Mouse (Mus musculus): ENCODE data around the gene Phrf1. TPM values are rescaled to one million over a fixed set of nuclear protein-coding genes. Genes with fewer than 3 reads are reported as not detected.

Gene Phrf1
- 10 to 100 TPM; 70.5 to 77.2 TPM for total RNA-seq (2021)
- long read RNA-seq, experiment 1, full-length matches to known transcripts: 27 of 63 reads
- long read RNA-seq, experiment 1, partial matches to known transcripts: 10 of 63 reads
- long read RNA-seq, experiment 1, other reads (novel, unspliced or antisense): 26 of 63 reads
- long read RNA-seq, experiment 2, full-length matches to known transcripts: 30 of 78 reads
- long read RNA-seq, experiment 2, partial matches to known transcripts: 7 of 78 reads
- long read RNA-seq, experiment 2, other reads (novel, unspliced or antisense): 41 of 78 reads

- peak; percentile 100 for TF ChIP-seq CTCF (IDR thresholded peaks at IDR 0.05)
- intact Hi-C loops (cut with DNase I): loop anchor here (2.0 kb wide), 1 partner anchor 134 kb away; no protein-coding TSS in a partner anchor
- H3K27ac ChIP-seq: peak within 1 kb of the TSS; percentile 100
- peak; percentile 88 to 96 for DNase-seq (ENCODE audit: extremely low spot score in 1 of 2, low spot score in 2 of 2)
- peak within 1 kb of the TSS; percentile 100 for H3K4me3 ChIP-seq
These were observed at the start of gene Phrf1 for GRCm38 (mm10) chr7:141228279-141229067. Gene Phrf1 (plus strand): TSS chr7:141228784.

GRCm38 (mm10) chr7:141188194-141188593 lies 40.4 kb upstream of the Phrf1 start:
- no peak for TF ChIP-seq CTCF (IDR thresholded peaks at IDR 0.05)
- no peak for DNase-seq (ENCODE audit: extremely low spot score in 1 of 2, low spot score in 2 of 2)
- Histone ChIP-seq H3K4me3 (no peak overlapping the region), H3K27ac (no peak overlapping the region)
- intact Hi-C loops (cut with DNase I): no loop called here

GRCm38 (mm10) chr7:141188733-141189132 lies 39.9 kb upstream of the Phrf1 start:
- no peak for DNase-seq (ENCODE audit: extremely low spot score in 1 of 2, low spot score in 2 of 2)
- TF ChIP-seq CTCF (IDR thresholded peaks at IDR 0.05): no peak
- intact Hi-C loops (cut with DNase I): no loop called here
- Histone ChIP-seq H3K4me3 (no peak overlapping the region), H3K27ac (no peak overlapping the region)

- Histone ChIP-seq H3K27ac (no peak overlapping the region), H3K4me3 (no peak overlapping the region)
- intact Hi-C loops (cut with DNase I): no loop called here
- no peak for TF ChIP-seq CTCF (IDR thresholded peaks at IDR 0.05)
- DNase-seq (ENCODE audit: extremely low spot score in 1 of 2, low spot score in 2 of 2): no peak
These were observed 38.4 kb upstream of the Phrf1 start for GRCm38 (mm10) chr7:141190220-141190619.

GRCm38 (mm10) chr7:141191036-141191435 lies 37.5 kb upstream of the Phrf1 start:
- Histone ChIP-seq H3K4me3 (no peak overlapping the region), H3K27ac (no peak overlapping the region)
- intact Hi-C loops (cut with DNase I): no loop called here
- DNase-seq (ENCODE audit: extremely low spot score in 1 of 2, low spot score in 2 of 2): no peak
- no peak for TF ChIP-seq CTCF (IDR thresholded peaks at IDR 0.05)

- intact Hi-C loops (cut with DNase I): no loop called here
- H3K4me3 ChIP-seq: no peak overlapping the region; the same call in 1 of the 2 replicates
- no peak for DNase-seq (ENCODE audit: extremely low spot score in 1 of 2, low spot score in 2 of 2)
These were observed 36.5 kb upstream of the Phrf1 start for GRCm38 (mm10) chr7:141191796-141192685.

GRCm38 (mm10) chr7:141192776-141193347 lies 35.7 kb upstream of the Phrf1 start:
- intact Hi-C loops (cut with DNase I): no loop called here
- no peak for TF ChIP-seq CTCF (IDR thresholded peaks at IDR 0.05)
- no peak for DNase-seq (ENCODE audit: extremely low spot score in 1 of 2, low spot score in 2 of 2)
- Histone ChIP-seq H3K27ac (peak overlapping the region; percentile 89), H3K4me3 (peak overlapping the region; percentile 87)

More at GRCm38 (mm10) chr7:141191796-141192685, 36.5 kb upstream of the Phrf1 start:
- no peak for TF ChIP-seq CTCF (IDR thresholded peaks at IDR 0.05)
- no peak overlapping the region for H3K27ac ChIP-seq

GRCm38 (mm10) chr7:141193348-141193856 lies 35.2 kb upstream of the Phrf1 start:
- H3K4me3 ChIP-seq: peak overlapping the region; percentile 87
- peak overlapping the region; percentile 89 for H3K27ac ChIP-seq
- TF ChIP-seq CTCF (IDR thresholded peaks at IDR 0.05): no peak
- intact Hi-C loops (cut with DNase I): no loop called here
- no peak for DNase-seq (ENCODE audit: extremely low spot score in 1 of 2, low spot score in 2 of 2)

GRCm38 (mm10) chr7:141193948-141194347 lies 34.6 kb upstream of the Phrf1 start, which contains the start of the genes Hras and Lrrc56:
Gene Hras (minus strand): TSS chr7:141194005.
Gene Lrrc56 (plus strand): TSS chr7:141194157.
- intact Hi-C loops (cut with DNase I): loop anchor here (2.0 kb wide), 1 partner anchor 27 kb away; no protein-coding TSS in a partner anchor
- H3K27ac ChIP-seq: peak within 1 kb of the TSS; percentile 89
- H3K4me3 ChIP-seq: peak within 1 kb of the TSS; percentile 87
- DNase-seq (ENCODE audit: extremely low spot score in 1 of 2, low spot score in 2 of 2): peak; percentile 98 to 99
- no peak for TF ChIP-seq CTCF (IDR thresholded peaks at IDR 0.05)

- peak overlapping the region; percentile 80 for H3K27ac ChIP-seq
- no peak for DNase-seq (ENCODE audit: extremely low spot score in 1 of 2, low spot score in 2 of 2)
- intact Hi-C loops (cut with DNase I): loop anchor here (2.0 kb wide), 1 partner anchor 26 kb away; no protein-coding TSS in a partner anchor
- no peak for TF ChIP-seq CTCF (IDR thresholded peaks at IDR 0.05)
- peak overlapping the region; percentile 82 for H3K4me3 ChIP-seq
These were observed 34.2 kb upstream of the Phrf1 start for GRCm38 (mm10) chr7:141194409-141194808.

GRCm38 (mm10) chr7:141194830-141195229 lies 33.8 kb upstream of the Phrf1 start:
- intact Hi-C loops (cut with DNase I): loop anchor here (2.0 kb wide), 1 partner anchor 26 kb away; no protein-coding TSS in a partner anchor
- peak overlapping the region; percentile 82 for H3K4me3 ChIP-seq
- peak overlapping the region; percentile 80 for H3K27ac ChIP-seq
- peak; percentile 80 to 85 for DNase-seq (ENCODE audit: extremely low spot score in 1 of 2, low spot score in 2 of 2)
- TF ChIP-seq CTCF (IDR thresholded peaks at IDR 0.05): no peak

All from left cerebral cortex, adult 2 months (tissue).